In genomic region chr6:84585686-84586300, GRCm38 (mm10) we compare ENCODE assay signal across 8 mouse cellular contexts. TPM values are rescaled to one million over a fixed set of nuclear protein-coding genes. Genes with fewer than 3 reads are reported as not detected.
A peak's percentile ranks its signal among the peaks of the same experiment; 100 is the strongest.
DNase-seq lines count a peak whose midpoint lies in the region; ATAC-seq lines count a peak whose summit lies in the region.

No protein-coding gene starts in this region.

- no peak overlapping the region for H3K27ac ChIP-seq in liver, embryonic 15.5 days (replicated peaks)

- H3K4me3 ChIP-seq in liver, embryonic 15.5 days (replicated peaks) = peak overlapping the region; percentile 23

- 1% methylated on average over 37 of the region's 37 CpGs for WGBS in liver, embryonic 15.5 days (ENCODE audit: insufficient replicate concordance)

- H3K9me3 ChIP-seq in liver, embryonic 15.5 days (replicated peaks) = no peaks in the 10 kb centered on the region

- peaks cover 100% of the 10 kb centered on the region for H3K27me3 ChIP-seq in liver, embryonic 15.5 days

- DNase-seq in urinary bladder, postnatal 4 days (ENCODE audit: low spot score in 2 of 2) = peak; percentile 20 to 57
- DNase-seq in urinary bladder, adult 18-20 months (ENCODE audit: low spot score in 2 of 2) = no peak
- peak; percentile 21 to 31 for DNase-seq in heart, postnatal 10 days
- no peak for DNase-seq in thymus, postnatal 10 days (ENCODE audit: low spot score in 2 of 2)
- no peak for DNase-seq in cerebellum, adult 9-10 months
- DNase-seq in gastrocnemius, postnatal 25 days = no peak
- DNase-seq in left cerebral cortex, postnatal 4 days = no peak

- no peak for ATAC-seq in liver, embryonic 15.5 days (ENCODE audit: insufficient read depth)

- H3K9ac ChIP-seq in liver, embryonic 15.5 days = no peak overlapping the region

- H3K36me3 ChIP-seq in liver, embryonic 15.5 days (replicated peaks) = no peaks in the 10 kb centered on the region

- H3K4me2 ChIP-seq in liver, embryonic 15.5 days = peak overlapping the region; percentile 37

- peaks cover 32% of the 10 kb centered on the region for H3K4me1 ChIP-seq in liver, embryonic 15.5 days (replicated peaks)

- intact Hi-C loops in heart, postnatal 10 days (cut with DNase I) = no loop called here
- intact Hi-C loops in left cerebral cortex, postnatal 4 days (cut with DNase I) = loop anchor here (5.0 kb wide), 1 partner anchor 488 kb away; no protein-coding TSS in a partner anchor

RNA-seq across cellular contexts. Expression of gene Cyp26b1, which starts 7.9 kb away (rescaled TPM):
- total RNA-seq in heart, postnatal 10 days (2021) = 1 to 10 TPM; 1.8 to 2.0 TPM
- 0.05 and 0.09 TPM in 2 replicates for polyA plus RNA-seq in liver, embryonic 15.5 days (2015; fragmentation: Nextera tagmentation; extraction: Ambion mirVana)
- total RNA-seq in gastrocnemius, postnatal 25 days (2021) = 10 to 100 TPM in 1 of 2 experiments, 1 to 10 TPM in 1; 1.3 to 12.3 TPM
- 10 to 100 TPM; 28.9 to 29.7 TPM for total RNA-seq in left cerebral cortex, postnatal 4 days (2021)

Comparison
In these comparisons a context has a peak if more than half of its experiments do, and no peak if none do; other contexts are left out.
1. DNase-seq: peak in urinary bladder, postnatal 4 days (2 of 2) and heart, postnatal 10 days (2 of 2); none in urinary bladder, adult 18-20 months (0 of 2), thymus, postnatal 10 days (0 of 2), cerebellum, adult 9-10 months (single experiment), gastrocnemius, postnatal 25 days (single experiment) and left cerebral cortex, postnatal 4 days (single experiment).